Mouse (Mus musculus): ENCODE measurements at regions not wholly inside any gene's neighbourhood (a gene's known extent, or its start where the extent isn't known, plus 50 kb on each side); places are given as distances from the start of the nearest gene placed in this dataset.

GRCm38 (mm10) chr3:136379741-136380398 is 54.0 kb upstream of the Bank1 start:
- TF ChIP-seq GATA1 (IDR thresholded peaks at IDR 0.05; ENCODE audit: borderline replicate concordance, low read length) (no peak), FLI1 (IDR thresholded peaks at IDR 0.05; ENCODE audit: low read length) (no peak)

Measured in megakaryocyte, embryonic 14.5 days (primary cell).